Mouse (Mus musculus) layer of hippocampus, adult 9-10 months (tissue): ENCODE results near the gene Dgcr8.

Experiments used
- DNase-seq: peaks from one replicate; pipeline ENCODE4 v3.0.0; 2022; ENCODE audit warnings: low spot score

The Dgcr8 gene

GRCm38 (mm10) chr16:18249364-18249967 is 39.6 kb downstream of the Dgcr8 start:
- no peak for DNase-seq

GRCm38 (mm10) chr16:18248433-18249363 is 40.3 kb downstream of the Dgcr8 start, which contains the start of the genes Trmt2a and Ranbp1:
Trmt2a (plus strand) TSS chr16:18248679.
Ranbp1 (minus strand) TSS chr16:18248732.
- DNase-seq, result peak; percentile 93

GRCm38 (mm10) chr16:18247521-18248399 is 41.3 kb downstream of the Dgcr8 start:
- DNase-seq, result no peak

GRCm38 (mm10) chr16:18241581-18241980 is 47.5 kb downstream of the Dgcr8 start:
- DNase-seq, result no peak

GRCm38 (mm10) chr16:18236676-18237501 is 52.2 kb downstream of the Dgcr8 start:
- no peak for DNase-seq

DNA sequence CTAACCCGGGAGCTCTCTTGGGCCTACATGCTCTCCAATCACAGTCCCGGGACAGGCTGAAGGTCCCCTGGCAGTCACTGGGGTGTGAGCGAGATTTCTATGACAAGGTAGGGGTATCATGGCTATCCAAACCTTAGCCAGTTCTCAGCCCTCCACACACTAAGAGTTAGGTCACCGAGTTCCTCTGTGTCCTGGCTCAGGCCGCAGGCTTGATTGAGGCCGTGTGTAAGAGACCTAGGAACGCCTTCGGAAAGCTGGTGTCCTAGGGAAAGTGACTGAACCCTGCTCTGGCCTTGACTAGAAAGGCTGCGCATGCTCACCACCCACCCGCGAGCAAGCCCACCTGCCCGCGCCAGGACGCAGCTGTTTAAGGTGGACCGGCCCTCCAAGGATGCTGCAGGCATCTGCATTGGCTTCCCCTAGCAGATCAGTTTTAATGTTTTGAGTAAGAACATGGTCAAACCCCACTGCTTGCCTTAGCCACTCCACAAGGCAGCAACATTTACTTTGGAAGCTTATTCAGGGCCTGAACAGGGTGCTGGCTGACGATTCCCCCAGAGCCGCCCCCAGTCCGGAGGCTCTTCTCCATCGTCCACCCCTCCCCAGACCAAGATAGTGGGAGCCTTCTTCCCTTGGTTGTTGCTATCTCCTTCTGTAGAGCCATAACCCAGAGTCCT is 53.5 kb downstream of the Dgcr8 start:
- no peak for DNase-seq

DNA sequence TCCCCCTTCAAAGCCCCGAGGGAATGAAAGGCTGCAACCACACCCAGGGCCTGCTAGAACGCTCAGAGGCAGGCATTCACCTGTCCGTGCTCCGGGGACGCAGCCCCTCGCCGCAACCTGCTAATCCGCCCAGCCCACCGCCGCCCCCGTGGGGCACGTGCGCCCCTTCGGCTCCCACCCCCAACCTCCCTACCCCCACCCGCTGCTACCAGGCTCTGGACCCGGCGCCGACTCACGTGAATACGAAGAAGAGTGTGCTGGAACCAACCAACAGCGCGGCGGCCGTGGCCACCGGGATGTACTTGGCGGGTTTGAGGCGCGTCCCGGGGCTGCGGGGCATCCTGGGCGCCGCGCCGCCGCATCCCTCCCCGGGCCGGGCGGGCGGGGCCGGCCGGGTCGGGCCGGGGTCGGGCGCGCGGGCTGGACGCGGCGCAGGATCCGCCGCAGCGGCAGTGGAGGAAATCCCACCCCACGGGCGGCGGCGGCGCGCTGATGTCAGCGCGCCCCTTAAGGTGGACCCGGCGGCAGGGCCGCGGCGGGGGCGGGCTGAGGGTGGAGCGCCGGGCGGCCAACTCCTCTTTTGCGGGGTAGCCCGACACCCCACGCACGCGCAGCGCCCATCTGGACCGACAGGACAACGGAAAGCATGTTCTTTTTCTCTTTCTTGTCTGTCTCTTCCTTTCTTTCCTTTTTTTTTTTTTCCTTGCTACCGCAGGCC is 54.2 kb downstream of the Dgcr8 start, which contains the start of gene Zdhhc8:
Gene Zdhhc8, minus strand, starts transcription at position 466 of the 718 bp plus-strand sequence.
- no peak for DNase-seq

DNA sequence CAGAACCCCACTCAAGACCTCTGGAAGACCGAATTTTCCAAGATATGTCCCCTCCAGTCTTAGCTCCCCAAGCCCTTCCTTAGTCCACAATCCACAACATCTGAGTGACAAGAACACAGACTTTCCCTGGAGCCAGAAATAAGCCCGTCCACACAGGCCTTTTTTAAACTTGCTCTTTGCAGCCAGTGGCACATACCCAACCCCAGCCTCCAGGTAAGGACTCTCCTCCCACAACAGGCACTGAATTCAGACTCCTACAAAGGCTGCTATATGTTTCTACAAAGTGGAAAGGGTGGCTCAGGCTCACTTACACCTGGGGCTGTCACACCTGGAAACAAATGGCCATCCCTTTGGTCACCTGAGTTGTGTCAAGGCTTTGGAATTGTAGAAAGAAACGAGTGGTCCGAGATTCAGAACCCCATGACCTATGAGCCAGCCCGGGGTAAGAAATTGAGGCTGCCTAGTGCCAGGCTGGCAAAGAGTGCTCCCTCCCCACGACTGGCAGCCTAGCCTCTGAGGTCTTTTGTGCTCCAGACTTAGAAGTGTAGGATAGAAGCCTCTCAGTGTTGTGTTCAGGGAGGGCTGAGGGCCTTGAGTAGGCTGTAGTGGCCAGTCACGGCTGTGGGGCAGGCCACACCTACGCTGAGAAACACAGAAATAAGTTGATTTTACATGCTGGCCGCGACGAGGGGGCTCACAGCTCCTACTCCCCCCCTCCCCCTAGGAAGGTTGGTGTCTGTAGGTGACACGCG is 55.0 kb downstream of the Dgcr8 start:
- DNase-seq, result no peak

GRCm38 (mm10) chr16:18233451-18233850 is 55.6 kb downstream of the Dgcr8 start:
- no peak for DNase-seq

GRCm38 (mm10) chr16:18231451-18231850 is 57.6 kb downstream of the Dgcr8 start:
- DNase-seq, result no peak

GRCm38 (mm10) chr16:18231047-18231446 is 58.0 kb downstream of the Dgcr8 start:
- no peak for DNase-seq

- DNase-seq, result no peak
Observed at GRCm38 (mm10) chr16:18230617-18231016, 58.4 kb downstream of the Dgcr8 start.

- peak; percentile 68 for DNase-seq
Observed at GRCm38 (mm10) chr16:18229622-18230021, 59.4 kb downstream of the Dgcr8 start.

DNA sequence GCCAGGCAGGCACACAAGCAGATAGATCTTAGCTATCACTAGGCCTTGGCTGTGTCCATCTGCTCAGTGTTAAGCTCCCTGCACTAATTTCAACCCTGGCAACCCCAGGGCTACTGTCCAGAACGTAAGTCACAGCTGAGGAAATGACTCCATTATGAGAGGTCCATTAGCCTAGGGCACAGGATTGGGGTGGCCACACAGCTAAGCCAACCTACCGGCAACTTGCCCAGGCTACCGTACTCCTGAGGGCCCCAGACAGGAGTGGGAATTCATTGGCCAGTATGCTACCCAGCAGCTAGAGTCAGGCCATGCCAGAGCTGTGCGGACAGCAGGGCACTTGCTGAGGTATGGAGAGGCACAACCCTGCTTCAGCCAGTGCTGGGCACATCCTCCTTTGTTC is 60.2 kb downstream of the Dgcr8 start:
- no peak for DNase-seq

- no peak for DNase-seq
Observed at GRCm38 (mm10) chr16:18227897-18228422, 61.1 kb downstream of the Dgcr8 start.

GRCm38 (mm10) chr16:18227187-18227586 is 61.9 kb downstream of the Dgcr8 start:
- DNase-seq, result no peak

GRCm38 (mm10) chr16:18222188-18222587 is 66.9 kb downstream of the Dgcr8 start:
- DNase-seq, result no peak

DNA sequence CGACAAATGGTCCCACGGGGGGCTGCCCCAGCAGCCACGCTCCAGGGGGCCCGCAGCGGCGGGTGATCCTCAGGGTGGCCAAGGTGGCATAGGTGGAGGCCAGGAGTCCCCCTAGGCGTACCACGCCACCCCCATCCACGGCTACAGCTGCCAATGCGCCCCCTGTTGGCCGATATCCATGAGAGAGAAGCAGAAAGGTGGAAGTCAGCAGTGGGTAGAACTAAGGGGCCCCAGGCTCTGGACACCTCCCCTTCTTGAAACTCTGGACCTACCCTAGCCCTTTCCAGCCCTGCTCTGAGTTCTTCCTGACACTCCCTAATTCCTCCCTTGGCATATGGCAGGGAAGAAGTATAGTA is 67.5 kb downstream of the Dgcr8 start:
- no peak for DNase-seq
